Mouse (Mus musculus): ENCODE data around the gene Rbm3. TPM values are rescaled to one million over a fixed set of nuclear protein-coding genes. Genes with fewer than 3 reads are reported as not detected.

Rbm3 gene
- polyA plus RNA-seq, 1 experiment from 2014 or later: 357 TPM

Other genes with a start within 250 kb of the Rbm3 start
- gene Pqbp1, start 246.6 kb downstream of the Rbm3 start, polyA plus RNA-seq (2015; fragmentation: Nextera tagmentation; extraction: Ambion mirVana): 218 and 223 TPM in 2 replicates
- 134 and 155 TPM in 2 replicates for gene Timm17b, start 246.5 kb downstream of the Rbm3 start, polyA plus RNA-seq (2015; fragmentation: Nextera tagmentation; extraction: Ambion mirVana)
- not detected in 2 replicates for gene Gm10491, start 238.0 kb downstream of the Rbm3 start, polyA plus RNA-seq (2015; fragmentation: Nextera tagmentation; extraction: Ambion mirVana)
- gene Gm10490, start 236.3 kb downstream of the Rbm3 start, polyA plus RNA-seq (2015; fragmentation: Nextera tagmentation; extraction: Ambion mirVana): not detected in 2 replicates
- 101 and 151 TPM in 2 replicates for gene Pcsk1n, start 226.1 kb downstream of the Rbm3 start, polyA plus RNA-seq (2015; fragmentation: Nextera tagmentation; extraction: Ambion mirVana)
- not detected in 2 replicates for gene Eras, start 217.3 kb downstream of the Rbm3 start, polyA plus RNA-seq (2015; fragmentation: Nextera tagmentation; extraction: Ambion mirVana)
- 53.2 and 59.8 TPM in 2 replicates for gene Hdac6, start 198.0 kb downstream of the Rbm3 start, polyA plus RNA-seq (2015; fragmentation: Nextera tagmentation; extraction: Ambion mirVana)
- not detected in 2 replicates for gene Gata1, start 167.8 kb downstream of the Rbm3 start, polyA plus RNA-seq (2015; fragmentation: Nextera tagmentation; extraction: Ambion mirVana)
- 0.33 and 0.39 TPM in 2 replicates for gene Glod5, start 127.4 kb downstream of the Rbm3 start, polyA plus RNA-seq (2015; fragmentation: Nextera tagmentation; extraction: Ambion mirVana)
- gene Suv39h1, start 71.1 kb downstream of the Rbm3 start, polyA plus RNA-seq (2015; fragmentation: Nextera tagmentation; extraction: Ambion mirVana): 48.1 and 48.6 TPM in 2 replicates
- not detected in 2 replicates for gene Was, start 55.4 kb downstream of the Rbm3 start, polyA plus RNA-seq (2015; fragmentation: Nextera tagmentation; extraction: Ambion mirVana)
- gene Wdr13, start 13.0 kb downstream of the Rbm3 start, polyA plus RNA-seq (2015; fragmentation: Nextera tagmentation; extraction: Ambion mirVana): 58.0 and 68.5 TPM in 2 replicates
- 25.0 and 27.1 TPM in 2 replicates for gene Tbc1d25, start 30.3 kb upstream of the Rbm3 start, polyA plus RNA-seq (2015; fragmentation: Nextera tagmentation; extraction: Ambion mirVana)
- gene Ebp, start 47.6 kb upstream of the Rbm3 start, polyA plus RNA-seq (2015; fragmentation: Nextera tagmentation; extraction: Ambion mirVana): 19.7 and 25.5 TPM in 2 replicates
- gene Porcn, start 60.6 kb upstream of the Rbm3 start, polyA plus RNA-seq (2015; fragmentation: Nextera tagmentation; extraction: Ambion mirVana): 42.7 and 51.8 TPM in 2 replicates
- 48.3 and 55.4 TPM in 2 replicates for gene Ftsj1, start 106.5 kb upstream of the Rbm3 start, polyA plus RNA-seq (2015; fragmentation: Nextera tagmentation; extraction: Ambion mirVana)
- gene Slc38a5, start 125.3 kb upstream of the Rbm3 start, polyA plus RNA-seq (2015; fragmentation: Nextera tagmentation; extraction: Ambion mirVana): 36.0 and 41.8 TPM in 2 replicates
- gene Ssxb10, start 181.5 kb upstream of the Rbm3 start, polyA plus RNA-seq (2015; fragmentation: Nextera tagmentation; extraction: Ambion mirVana): not detected in 2 replicates
- not detected in 2 replicates for gene Ssxb9, start 221.1 kb upstream of the Rbm3 start, polyA plus RNA-seq (2015; fragmentation: Nextera tagmentation; extraction: Ambion mirVana)

Measured in forebrain, embryonic 16.5 days (tissue).